Mouse (Mus musculus) c-Kit-positive CD71-positive TER-119-positive erythroid progenitor cells, embryonic 14.5 days (primary cell): ENCODE measurements at regions not wholly inside any gene's neighbourhood (a gene's known extent, or its start where the extent isn't known, plus 50 kb on each side); places are given as distances from the start of the nearest gene placed in this dataset.
"Not testable (repeated sequence)": the region's sequence is repeated elsewhere in the genome, so short reads cannot be mapped to it uniquely, and the experiment has no call there.

Source experiments
- DNase-seq: peaks from one replicate; pipeline ENCODE4 v3.0.0-alpha.2; 2013; ENCODE audit warnings: low spot score

GRCm38 (mm10) chr15:43581246-43581645 lies 3447.1 kb downstream of the 9330182O14Rik start:
- DNase-seq = no peak

DNA sequence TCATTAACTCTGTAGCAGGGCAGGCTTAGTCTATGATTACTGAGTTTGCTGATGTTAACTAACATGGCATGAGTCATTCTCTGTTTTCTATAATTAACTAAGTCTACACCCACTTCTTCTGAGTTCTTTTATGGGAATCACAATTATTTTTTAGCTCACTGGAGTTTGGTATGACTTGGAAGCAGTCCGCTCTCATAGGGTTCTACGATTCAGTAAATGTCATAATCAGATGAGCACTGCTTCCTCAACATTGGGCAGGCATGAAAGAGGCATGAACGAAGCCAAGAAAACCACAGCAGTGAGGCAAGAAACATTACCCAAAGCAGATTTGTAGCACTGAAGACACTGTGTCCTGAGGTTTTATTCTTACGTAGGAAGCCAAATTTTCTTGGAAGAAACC lies 3451.6 kb downstream of the 9330182O14Rik start:
- DNase-seq = no peak

DNA sequence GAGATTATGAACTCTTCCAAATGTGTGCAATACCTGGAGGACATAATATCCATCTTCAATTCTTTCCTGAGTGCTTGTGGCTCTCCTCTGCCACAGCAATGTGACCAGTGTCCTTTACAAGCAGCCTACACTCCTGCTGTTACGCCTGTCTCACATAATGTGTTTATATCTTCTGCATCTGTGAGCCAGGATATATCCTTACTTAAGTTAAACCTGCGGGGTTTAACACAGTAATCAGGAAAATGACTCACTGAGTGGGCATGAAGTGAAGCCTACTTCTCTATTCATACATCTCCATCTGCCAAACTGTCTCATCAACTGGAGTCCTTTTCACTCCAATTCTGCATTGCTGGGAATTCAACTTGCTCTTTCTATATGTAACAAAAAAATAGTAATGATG lies 3453.9 kb downstream of the 9330182O14Rik start:
- no peak for DNase-seq

GRCm38 (mm10) chr15:43607700-43608099 lies 3473.5 kb downstream of the 9330182O14Rik start:
- DNase-seq = no peak

DNA sequence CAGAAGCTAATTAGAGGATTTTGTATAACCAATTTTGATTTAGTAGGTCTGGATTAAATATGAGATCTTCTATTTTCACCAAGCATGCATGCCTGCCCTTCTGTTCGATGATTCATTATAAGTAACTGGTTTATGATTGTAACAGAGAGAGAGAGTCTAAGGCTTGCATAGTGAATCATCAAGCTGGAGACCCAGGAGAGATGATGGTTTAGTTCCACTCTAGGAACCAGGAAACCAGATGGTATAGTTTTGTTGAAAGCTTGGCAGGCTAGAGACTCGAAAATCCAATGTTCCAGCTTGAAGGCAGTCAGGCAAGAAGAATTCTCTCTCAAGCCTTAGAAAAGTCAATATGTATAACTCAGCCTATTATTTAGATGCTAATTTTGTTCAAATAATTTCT lies 3475.7 kb downstream of the 9330182O14Rik start:
- no peak for DNase-seq

DNA sequence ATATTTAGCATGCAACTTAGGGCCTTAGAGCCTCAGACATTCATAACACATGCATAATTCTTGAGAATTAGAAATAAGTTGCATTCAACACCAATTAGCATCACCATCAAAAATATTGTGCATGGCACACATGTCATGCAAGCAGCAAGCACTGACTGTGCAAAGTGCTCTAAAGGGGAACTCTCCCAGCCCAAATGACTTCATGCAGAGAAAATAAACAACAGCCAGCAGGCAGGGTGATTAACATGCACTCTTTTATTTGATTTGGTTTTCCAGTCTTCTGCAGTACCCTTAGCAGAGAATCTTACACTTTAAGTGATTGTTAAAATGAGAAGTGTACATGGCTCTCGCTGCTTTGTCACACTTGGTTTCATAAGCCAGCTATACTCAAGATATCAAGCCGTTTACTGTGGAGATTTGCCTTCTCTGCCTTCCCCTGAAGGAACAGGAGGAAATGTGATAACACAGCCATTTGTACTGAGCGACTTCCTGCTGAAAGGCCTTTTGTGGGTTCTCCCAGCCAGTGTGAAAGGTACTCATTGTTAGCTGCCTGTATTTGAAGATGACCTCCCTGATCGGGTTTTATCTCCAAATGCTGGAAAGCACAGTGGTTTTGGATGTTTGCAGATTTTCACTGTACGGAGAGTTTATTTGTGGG lies 3480.0 kb downstream of the 9330182O14Rik start:
- DNase-seq = no peak

DNA sequence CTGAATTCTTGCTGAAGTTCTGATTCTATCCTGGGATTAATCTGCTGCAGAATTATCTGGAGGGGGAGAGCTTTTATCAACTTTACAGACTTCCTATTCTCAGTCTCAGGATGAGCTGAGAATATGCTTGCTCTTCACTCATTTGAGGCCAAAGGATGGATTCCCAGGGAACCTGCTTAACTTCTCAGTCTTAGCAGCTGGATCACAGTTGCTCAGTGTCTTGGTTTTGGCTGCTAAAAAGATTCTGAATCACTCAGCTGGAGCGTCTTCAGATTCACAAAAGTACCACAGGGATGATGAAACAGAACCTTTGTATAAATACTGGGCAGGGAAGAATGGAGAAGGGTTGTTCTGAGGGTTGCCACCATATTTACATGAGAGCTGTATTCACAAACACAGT lies 3481.6 kb downstream of the 9330182O14Rik start:
- no peak for DNase-seq

GRCm38 (mm10) chr15:43624431-43624965 lies 3490.3 kb downstream of the 9330182O14Rik start:
- DNase-seq = no peak

- no peak for DNase-seq
These were observed 3490.9 kb downstream of the 9330182O14Rik start for GRCm38 (mm10) chr15:43625021-43625510.

DNA sequence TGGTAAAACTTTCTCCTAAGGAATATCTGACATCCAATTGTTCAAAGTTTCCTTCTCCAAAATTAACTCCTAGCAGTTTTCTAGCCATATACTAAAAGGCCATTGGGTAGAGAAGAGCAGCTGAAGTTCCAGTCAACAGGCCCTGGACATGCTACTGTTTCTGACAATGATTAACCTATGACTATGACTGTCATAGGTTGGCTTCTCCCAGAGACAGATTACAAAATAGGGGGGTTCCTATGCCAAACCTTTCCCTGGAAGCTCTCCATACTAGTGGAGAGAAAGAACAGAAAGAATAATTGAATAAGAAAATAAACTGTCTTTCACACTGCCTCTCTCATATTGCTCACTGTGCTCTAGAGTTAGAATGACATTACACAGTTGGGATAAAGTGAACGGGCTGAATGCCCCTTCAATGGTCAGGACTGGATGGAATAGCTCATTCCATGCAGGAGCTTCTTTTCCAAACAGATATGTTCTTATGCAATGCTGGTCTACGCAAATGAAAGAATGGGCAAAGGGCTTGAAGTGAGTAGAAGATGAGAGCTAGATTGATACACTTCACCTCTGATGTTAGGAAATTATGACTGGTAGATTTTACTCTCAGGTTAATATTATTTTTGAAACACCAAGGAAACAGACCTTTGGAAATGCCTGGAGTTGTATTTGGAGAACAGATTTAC lies 3516.8 kb downstream of the 9330182O14Rik start:
- DNase-seq = no peak

DNA sequence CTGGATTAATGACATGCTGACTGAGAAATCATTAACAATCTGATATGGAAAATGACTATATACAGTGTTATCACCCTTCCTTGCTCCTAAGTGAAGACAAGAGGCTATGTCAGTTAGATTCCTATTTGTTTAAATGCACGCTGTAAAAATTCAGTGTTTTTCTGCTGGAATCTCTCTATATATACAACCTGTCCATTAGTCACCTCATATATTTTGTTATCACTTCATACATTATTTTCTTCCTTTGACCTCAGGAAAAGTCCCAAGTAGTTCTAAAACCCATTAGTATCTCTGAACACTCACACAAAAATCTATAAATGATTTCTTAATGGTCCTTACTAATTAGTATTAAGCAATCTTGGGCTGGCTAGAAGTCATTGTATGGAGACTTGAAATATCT lies 3529.5 kb downstream of the 9330182O14Rik start:
- no peak for DNase-seq

DNA sequence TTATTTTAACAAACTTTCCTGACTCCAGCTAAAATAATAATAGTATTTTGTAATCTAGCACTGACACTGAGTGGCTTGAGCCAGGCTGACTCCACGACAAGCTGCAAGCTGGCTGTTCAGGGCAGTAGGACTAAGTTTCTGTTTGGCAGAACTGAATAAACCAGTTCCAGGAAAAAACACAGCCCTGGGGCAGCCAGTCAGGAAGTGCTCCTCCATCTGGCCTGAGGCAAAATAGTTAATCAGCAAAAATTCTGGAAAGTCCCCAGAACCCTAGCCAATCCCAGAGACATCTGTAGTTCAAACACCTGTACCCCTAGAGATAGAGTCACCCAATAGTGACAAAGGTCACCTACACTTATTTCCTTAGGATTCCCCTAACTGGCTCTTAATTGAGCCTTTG lies 3544.7 kb downstream of the 9330182O14Rik start:
- no peak for DNase-seq

GRCm38 (mm10) chr15:43682176-43682575 lies 3548.0 kb downstream of the 9330182O14Rik start:
- DNase-seq = no peak

GRCm38 (mm10) chr15:43691998-43692397 lies 3557.8 kb downstream of the 9330182O14Rik start:
- DNase-seq = not testable (repeated sequence)

- no peak for DNase-seq
These were observed 3561.3 kb downstream of the 9330182O14Rik start for GRCm38 (mm10) chr15:43695451-43695850.

GRCm38 (mm10) chr15:43717035-43717434 lies 3582.9 kb downstream of the 9330182O14Rik start:
- DNase-seq = no peak

- no peak for DNase-seq
These were observed 3583.4 kb downstream of the 9330182O14Rik start for GRCm38 (mm10) chr15:43717559-43717958.

- no peak for DNase-seq
These were observed 3586.8 kb downstream of the 9330182O14Rik start for GRCm38 (mm10) chr15:43720916-43721315.

DNA sequence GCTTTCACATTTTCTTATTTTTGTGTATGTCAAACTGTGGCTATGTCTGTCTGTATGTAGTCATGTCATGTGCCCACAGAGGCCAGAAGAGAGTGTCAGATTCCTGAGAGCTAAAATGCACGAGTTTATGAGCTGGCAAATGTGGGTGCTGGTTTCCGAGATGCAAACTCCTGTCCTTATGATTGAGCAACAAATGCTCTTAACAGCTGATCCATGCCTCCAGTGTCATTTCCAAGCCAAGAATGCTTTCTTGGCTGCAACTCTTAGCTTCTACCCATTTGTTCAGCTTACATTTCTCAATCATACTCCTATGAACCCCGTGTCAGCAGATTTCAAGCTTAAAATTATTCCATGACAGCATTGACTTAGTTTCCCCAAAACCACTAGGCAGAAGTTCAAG lies 3601.5 kb downstream of the 9330182O14Rik start:
- DNase-seq = no peak

DNA sequence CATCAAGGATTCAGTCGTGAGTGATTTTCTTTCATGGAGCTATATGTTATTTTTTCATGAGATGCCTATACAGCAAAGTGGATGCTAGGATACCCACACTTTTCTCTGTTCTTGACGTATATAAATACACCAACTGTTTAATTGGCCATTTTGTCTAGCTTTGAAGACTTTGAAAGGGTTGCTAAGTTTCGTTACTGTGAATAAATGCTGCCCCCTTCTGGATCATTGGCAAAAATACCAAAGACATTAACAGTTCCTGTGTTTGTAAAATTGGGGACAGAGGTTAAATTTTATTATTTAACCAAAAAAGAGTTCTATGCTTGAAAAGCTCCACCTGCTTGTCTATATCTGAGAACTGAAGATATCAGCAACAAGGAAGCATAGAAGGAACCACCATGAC lies 3624.1 kb downstream of the 9330182O14Rik start:
- peak; percentile 8 for DNase-seq

DNA sequence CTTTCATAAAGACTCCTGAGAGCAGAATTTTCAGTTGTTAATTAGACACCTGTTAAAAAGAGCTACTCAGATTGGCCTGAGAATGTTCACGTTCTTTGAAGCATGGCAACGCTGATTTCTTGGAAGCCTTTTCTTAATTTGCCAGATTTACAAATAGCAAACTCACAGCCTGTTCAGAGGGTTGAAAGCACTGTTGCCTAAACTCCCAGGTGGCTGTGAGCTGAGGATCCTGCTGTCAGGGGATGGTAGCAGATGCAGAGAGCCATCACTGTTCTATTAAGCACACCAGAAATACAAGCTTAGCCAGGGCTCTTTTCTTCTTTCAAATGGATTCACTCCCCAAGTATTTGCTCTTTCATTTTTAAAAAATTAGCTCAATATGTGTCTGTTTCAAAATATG lies 3630.4 kb downstream of the 9330182O14Rik start:
- no peak for DNase-seq

DNA sequence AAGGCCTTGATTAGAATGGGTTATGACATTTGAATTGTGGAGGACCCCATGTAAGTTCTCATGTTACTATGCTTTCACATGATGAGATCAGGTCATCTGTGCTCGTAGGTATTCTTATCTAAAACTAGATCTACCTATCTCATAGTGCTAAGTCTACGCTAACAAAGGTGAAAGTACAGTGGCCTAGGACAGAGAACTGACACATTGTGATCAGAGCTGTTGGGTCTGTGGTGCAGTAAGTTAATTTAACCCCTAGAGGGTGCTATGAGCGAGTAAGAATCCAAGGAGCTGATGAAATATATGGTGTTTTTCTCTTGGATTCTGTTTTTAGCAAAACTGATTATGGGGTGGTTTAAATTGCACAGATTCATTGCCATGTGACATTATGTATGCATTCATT lies 3638.6 kb downstream of the 9330182O14Rik start:
- peak; percentile 6 for DNase-seq

DNA sequence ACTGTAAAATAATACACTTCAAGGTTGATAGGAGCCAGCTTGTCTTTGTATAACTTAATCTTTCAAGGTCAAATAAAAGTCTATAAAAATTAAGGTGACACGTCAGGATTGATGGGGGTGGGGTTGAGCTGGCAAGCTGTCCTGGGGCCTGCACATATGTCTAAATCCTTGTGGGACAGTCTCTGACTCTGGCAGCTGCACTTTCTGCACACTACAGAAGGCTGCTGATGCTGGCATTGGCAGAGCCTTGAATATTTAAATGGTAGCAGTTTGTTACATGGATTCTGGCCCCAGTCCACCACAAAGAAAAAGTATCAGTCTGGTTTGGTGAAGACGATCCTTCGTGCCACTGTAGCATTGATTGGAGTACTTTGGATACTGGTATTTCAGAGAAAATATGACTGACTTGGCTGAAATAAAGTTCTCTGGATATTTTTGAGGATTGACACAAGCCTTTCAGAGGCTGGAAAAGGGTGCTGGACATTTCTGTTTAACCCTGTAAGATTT lies 3648.0 kb downstream of the 9330182O14Rik start:
- not testable (repeated sequence) for DNase-seq
